Mouse (Mus musculus) thymus, postnatal 25 days (tissue): ENCODE results near the gene Parn.
A peak's percentile ranks its signal among the peaks of the same experiment; 100 is the strongest.
"Not testable (repeated sequence)": the region's sequence is repeated elsewhere in the genome, so short reads cannot be mapped to it uniquely, and the experiment has no call there.

Experiments
- DNase-seq: peaks from one replicate; pipeline ENCODE4 v3.0.0; 2022

The Parn gene

GRCm38 (mm10) chr16:13667878-13668343 lies at the start of gene Parn:
Gene Parn (minus strand): TSS chr16:13668170.
- peak; percentile 95 for DNase-seq

DNA sequence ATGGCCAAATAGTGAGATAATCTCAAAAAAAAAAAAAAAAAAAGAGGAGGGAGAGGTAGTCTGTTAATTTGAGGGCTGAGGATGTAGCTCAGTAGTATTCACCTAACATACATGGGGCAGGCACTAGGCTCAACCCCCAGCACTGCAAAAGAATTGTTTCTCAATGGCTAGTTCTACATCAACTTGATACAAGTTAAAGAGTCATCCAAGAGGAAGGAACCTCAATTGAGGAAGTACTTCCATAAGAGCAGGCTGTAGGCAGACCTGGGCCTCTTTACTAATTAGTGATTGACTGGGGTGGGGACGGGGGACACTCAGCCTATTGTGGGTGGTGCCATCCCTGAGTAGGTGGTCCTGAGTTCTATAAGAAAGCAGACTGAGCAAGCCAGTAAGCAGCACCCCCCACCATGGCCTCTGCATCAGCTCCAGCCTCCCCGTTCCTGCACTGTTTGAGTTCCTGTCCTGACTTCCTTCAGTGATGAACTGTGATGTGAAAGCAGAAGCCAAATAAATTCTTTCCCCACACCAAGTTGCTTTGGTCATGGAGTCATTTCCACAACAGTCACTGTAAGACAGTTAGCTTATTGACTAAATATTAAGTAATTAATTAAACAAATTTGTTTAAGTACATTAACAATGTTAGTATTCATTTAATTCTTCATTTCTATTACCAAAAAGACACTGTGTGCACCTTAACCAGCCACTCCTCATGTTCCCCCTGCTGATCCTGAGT lies 49.0 kb upstream of the Parn start:
- no peak for DNase-seq

GRCm38 (mm10) chr16:13714910-13715309 lies 46.9 kb upstream of the Parn start:
- no peak for DNase-seq

- DNase-seq, result no peak
Observed at GRCm38 (mm10) chr16:13704676-13705075, 36.7 kb upstream of the Parn start.

DNA sequence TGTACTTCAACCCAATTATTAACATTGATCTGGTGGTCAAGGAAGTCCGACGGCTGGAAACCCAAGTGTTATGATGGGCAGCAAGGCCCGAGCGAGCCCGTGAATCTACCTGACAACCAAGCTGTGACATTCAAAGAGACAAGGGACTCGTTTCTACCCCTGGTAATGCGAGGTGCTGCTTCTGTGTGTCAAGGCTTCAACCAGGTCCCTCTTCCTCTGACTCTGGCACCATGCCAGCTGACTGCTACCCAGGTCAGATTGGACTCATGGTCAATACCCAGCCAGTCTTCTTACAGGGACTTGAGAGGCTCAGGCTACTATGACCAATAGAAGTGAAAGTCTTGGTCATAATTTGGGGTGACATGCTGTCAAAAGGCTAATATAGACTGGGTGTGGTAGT lies 34.2 kb upstream of the Parn start:
- no peak for DNase-seq

GRCm38 (mm10) chr16:13698998-13699397 lies 31.0 kb upstream of the Parn start:
- DNase-seq, result no peak

DNA sequence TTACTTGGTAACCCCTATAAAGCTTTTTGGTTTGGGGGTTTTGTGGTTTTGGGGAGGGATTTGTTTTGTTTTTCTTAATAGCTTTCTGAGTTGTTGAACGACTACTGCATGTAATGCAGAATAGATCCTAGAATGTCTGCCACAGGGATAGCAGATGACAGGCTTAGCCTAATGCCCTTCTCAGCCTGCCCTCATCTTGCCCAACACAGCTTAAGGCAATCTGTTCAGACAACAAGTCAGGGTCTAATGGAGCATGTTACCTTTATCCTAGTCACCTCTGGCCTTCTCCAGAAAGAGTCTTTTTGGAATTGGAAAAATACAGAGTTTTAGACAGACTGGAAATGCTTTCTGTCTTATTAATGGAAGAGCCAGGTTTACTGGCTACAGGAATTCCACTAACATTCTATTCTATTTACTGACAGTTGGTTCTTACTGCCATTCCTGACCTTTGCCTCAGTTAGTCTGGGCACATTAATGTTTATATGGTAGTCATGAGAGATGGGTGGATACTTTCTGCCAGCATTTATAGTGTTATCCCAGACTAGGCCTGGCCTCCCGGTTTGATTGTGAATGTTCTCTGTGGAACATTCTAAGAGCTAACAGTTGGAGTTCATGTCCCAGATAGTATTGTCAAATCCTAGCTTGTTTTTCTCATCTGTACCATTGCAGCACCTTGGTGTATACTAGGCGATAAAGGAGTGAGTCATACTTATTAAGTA lies 10.8 kb upstream of the Parn start:
- no peak for DNase-seq

- no peak for DNase-seq
Observed at GRCm38 (mm10) chr16:13674511-13674910, 6.5 kb upstream of the Parn start.

- no peak for DNase-seq
Observed at GRCm38 (mm10) chr16:13673114-13673513, 5.1 kb upstream of the Parn start.

DNA sequence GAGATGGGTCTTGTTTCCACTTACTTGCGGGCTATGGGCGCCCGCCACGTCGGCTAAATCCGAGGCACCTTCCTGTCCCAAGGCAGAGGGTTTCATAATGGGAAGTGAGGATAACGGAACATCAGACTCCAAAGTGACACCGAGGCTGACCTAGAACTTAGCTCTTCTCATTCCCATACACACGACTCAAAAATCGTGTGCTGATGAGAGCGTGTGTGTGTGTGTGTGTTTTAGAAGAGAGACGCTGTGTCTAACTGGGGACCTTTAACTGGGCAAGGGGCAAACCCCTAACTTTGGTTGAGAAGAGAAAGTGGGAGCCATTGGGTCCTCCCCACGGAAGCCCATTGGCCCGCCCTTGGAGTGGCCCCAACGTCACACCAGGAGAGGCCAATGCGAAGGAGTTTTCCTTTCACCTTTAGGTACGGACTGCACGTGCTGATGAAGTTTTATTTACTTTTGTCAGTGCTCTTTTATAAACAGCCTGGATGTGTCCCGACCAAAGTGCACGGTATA lies 4.5 kb upstream of the Parn start:
- peak; percentile 67 for DNase-seq

- DNase-seq, result peak; percentile 89
Observed at GRCm38 (mm10) chr16:13671685-13672385, 3.9 kb upstream of the Parn start, which contains the start of the genes Bfar and 3110001I22Rik. Gene Bfar (plus strand): TSS chr16:13671858. Gene 3110001I22Rik (plus strand): TSS chr16:13671929.

DNA sequence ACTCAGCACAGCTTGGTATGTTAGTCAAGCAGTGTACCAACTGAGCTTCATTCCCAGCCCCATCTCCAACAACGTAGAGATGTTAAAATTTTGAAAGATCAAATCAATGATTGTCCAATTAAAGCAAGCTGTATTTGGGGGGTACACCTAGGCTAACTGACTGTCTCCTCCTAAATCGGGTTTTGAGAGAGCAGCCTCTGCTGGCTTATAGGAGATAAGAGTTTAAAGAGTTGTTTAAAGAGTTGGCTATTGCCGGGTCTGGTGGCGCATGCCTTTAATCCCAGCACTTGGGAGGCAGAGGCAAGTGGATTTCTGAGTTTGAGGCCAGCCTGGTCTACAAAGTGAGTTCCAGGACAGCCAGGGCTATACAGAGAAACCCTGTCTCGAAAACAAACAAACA lies 2.9 kb upstream of the Parn start:
- not testable (repeated sequence) for DNase-seq

DNA sequence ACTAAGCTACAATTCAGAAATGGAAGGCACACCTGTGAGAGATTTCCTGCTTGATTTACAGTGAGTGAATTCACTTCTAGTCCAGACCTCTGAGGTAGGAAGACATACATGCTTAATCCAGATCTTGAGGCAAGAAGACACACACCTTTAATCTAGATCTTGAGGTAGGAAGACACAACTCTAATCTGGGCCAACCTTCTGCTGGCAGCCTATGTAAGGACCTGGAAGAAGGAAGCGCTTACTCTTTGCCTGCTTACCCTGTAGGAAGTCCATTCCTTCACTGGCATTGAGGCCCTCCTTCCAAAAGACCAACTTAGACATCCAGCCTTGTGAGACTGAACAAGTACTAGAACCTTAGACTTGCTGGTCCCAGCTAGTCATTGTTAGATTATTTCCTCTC lies 1.3 kb upstream of the Parn start:
- DNase-seq, result no peak

GRCm38 (mm10) chr16:13668402-13669108 lies 585 bp upstream of the Parn start:
- DNase-seq, result no peak

DNA sequence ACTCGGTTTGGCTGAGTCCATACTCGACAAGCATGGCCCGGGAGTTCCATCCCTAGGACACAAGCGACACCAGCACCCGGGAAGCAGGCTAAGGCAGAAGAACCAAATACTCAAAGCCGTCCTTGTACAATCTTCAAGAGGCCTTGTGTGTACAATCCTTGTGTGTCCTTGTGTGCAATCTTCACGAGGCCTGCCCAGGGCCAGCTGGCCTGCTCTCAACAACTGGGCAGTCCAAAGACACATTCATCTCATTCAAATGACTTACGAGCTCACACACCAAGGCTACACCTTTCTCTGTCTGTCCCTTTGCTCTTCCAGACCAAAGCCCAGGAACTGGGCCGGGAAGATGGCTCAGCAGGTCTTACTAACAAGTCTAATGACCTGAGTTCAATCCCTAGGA lies 7.2 kb downstream of the Parn start:
- no peak for DNase-seq

DNA sequence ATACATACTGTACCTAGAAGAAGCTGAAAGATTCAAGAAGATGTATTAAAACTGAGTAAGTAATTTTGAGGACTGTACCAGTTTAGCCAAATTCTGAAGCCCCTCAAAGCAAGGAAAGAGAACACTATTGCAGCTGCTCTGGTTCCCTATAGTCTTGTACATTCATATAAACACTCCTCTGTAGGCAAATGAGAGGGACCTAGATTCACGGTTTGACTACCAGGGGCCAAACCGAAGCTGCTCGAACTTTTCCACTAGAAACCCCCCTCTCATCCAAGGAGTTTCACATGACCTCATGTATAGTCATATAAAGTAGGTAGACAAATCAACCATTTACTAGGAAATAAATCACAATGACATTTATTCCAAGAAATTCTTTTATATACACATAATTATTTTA lies 9.1 kb downstream of the Parn start:
- DNase-seq, result no peak

DNA sequence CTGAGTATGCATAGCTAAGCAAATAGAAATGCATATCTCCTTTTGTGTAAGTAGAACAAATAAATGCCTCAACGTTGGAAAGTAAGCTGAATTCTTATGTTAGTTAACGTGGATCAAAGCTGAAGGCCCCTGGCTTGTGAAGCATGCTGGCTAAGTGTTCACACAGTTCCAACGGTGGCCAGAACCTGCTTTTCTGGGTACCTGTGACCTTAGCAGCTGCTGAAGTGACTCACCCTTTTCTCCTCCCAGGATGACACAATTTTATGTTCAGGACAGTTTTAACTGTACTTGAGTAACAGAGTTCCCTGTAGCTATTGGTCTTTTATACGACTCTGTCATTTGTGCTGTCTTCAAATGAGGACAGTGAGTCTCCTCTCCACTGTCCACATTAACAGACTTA lies 22.0 kb downstream of the Parn start:
- DNase-seq, result no peak

- no peak for DNase-seq
Observed at GRCm38 (mm10) chr16:13644474-13644873, 23.5 kb downstream of the Parn start.

DNA sequence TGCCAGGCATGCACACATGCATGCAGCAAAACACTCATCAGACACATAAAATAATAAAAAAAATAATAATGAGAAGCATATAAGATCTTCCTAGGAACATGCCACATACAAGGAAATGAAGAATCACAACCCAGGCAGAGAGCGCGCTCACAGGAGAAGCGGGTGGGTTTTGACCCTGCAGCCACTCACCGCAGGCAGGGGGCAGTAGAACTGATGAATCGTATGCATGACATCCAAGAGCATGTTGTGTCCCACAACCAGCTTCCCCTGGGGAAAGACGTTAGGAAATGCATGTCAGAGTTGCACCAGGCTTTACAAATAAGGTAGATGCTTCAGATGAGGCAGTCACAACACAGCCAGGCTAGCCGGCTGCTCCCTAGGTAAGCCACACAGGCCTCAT lies 27.9 kb downstream of the Parn start:
- peak; percentile 44 for DNase-seq

GRCm38 (mm10) chr16:13639508-13639907 lies 28.5 kb downstream of the Parn start:
- no peak for DNase-seq

DNA sequence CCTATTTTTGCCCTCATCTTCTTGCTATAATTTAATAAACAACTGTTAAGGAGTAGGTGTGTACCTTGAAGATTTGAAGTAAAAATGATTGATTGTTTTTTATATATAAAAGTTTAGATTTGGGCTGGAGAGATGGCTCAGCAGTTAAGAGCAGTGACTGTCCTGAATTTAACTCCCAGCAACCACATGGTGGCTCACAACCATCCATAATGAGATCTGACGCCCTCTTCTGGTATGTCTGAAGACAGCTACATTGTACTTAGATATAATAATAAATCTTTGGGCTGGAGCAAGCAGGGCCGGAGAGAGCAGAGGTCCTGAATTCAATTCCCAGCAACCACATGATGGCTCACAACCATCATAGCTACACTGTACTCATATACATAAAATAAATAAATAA lies 29.8 kb downstream of the Parn start:
- not testable (repeated sequence) for DNase-seq

GRCm38 (mm10) chr16:13628345-13628744 lies 39.6 kb downstream of the Parn start:
- no peak for DNase-seq
